Mouse (Mus musculus) brain, embryonic 14.5 days (tissue): Measurements from ENCODE around the gene Cyp1a2. TPM values are rescaled to one million over a fixed set of nuclear protein-coding genes. Genes with fewer than 3 reads are reported as not detected.

Source experiments
- DNase-seq: peaks from one replicate; pipeline ENCODE4 v3.0.0-alpha.2; 2011; ENCODE audit warnings: low read depth
- CTCF ChIP-seq: fragments of 200-500 bp; IDR thresholded peaks from 2 replicates; pipeline ENCODE4 v1.5.1; 2012; ENCODE audit warnings: inconsistent platforms, mild to moderate bottlenecking, moderate library complexity, borderline replicate concordance; ENCODE audit not compliant: insufficient read depth, insufficient read length; ENCODE audit errors: extremely low read depth
- POLR2A ChIP-seq: fragments of 200-500 bp; IDR thresholded peaks from 2 replicates; pipeline ENCODE4 v1.6.1; 2012; ENCODE audit warnings: mild to moderate bottlenecking, inconsistent platforms, borderline replicate concordance; ENCODE audit not compliant: poor library complexity, insufficient read depth, insufficient read length, severe bottlenecking; ENCODE audit errors: extremely low read depth
- polyA plus RNA-seq: library from polyadenylated mRNA; depleted of rRNA; stranded (reverse); fragments of >200 nt; gene quantifications from 2 replicates; pipeline ENCODE4 v1.2.3, GENCODE M21; 2012; rRNA removed

The Cyp1a2 gene
- polyA plus RNA-seq, 1 experiment: not detected

DNA sequence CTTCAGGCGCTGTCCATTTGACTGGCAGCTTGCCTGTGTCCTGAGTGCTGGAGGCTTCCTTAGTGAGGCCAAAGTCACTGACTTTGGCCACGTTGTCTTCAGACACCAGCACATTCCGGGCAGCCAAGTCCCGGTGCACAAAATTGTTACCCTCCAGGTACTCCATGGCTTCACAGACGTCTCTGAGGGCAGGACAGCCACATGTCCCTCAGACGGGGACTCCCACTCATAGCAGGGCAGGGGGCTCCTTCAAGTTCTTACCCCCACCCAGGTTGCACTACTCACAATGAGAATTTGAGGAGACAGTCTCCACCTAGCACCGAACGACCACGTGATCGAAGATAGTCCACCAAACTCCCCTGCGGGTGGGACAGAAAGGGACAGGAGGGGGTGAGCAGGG lies 55.6 kb downstream of the Cyp1a2 start:
- TF ChIP-seq CTCF: no peak
- no peak for TF ChIP-seq POLR2A
- no peak for DNase-seq

DNA sequence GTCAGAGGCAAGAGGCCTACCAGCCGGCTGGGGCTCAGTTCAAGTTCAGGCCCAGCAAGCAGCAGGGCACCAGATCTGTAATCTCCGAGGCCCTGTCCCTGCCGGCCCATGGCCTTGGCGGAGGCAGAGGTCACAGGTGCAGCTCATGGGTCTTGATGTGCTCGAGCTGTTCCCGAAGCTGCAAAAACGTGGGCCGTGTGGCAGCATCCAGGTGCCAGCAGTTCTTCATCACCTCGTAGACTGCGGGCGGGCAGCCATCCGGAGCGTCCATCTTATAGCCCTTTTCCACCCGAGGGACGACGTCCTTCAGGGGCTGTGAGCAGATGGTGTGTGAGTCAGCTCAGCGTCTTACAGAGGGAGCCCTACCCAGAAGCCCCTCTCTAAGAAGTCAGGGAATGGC lies 56.3 kb downstream of the Cyp1a2 start:
- TF ChIP-seq POLR2A: no peak
- no peak for TF ChIP-seq CTCF
- DNase-seq: no peak

Other genes with a start within 250 kb of the Cyp1a2 start
- 17.9 and 21.1 TPM in 2 replicates for gene Ppcdc, start 243.6 kb downstream of the Cyp1a2 start, polyA plus RNA-seq
- gene Scamp5, start 215.6 kb downstream of the Cyp1a2 start, polyA plus RNA-seq: 222 and 241 TPM in 2 replicates
- gene Rpp25, start 179.7 kb downstream of the Cyp1a2 start, polyA plus RNA-seq: 8.2 and 12.1 TPM in 2 replicates
- 320 and 341 TPM in 2 replicates for gene Cox5a, start 162.4 kb downstream of the Cyp1a2 start, polyA plus RNA-seq
- gene Fam219b, start 146.2 kb downstream of the Cyp1a2 start, polyA plus RNA-seq: 12.1 and 12.2 TPM in 2 replicates
- gene Mpi, start 130.9 kb downstream of the Cyp1a2 start, polyA plus RNA-seq: 71.2 and 73.3 TPM in 2 replicates
- 65.2 and 89.4 TPM in 2 replicates for gene Scamp2, start 122.8 kb downstream of the Cyp1a2 start, polyA plus RNA-seq
- gene Ulk3, start 94.3 kb downstream of the Cyp1a2 start, polyA plus RNA-seq: 38.8 and 42.1 TPM in 2 replicates
- 0.29 and 0.49 TPM in 2 replicates for gene Cplx3, start 77.4 kb downstream of the Cyp1a2 start, polyA plus RNA-seq
- 0.04 and 0.12 TPM in 2 replicates for gene Lman1l, start 62.9 kb downstream of the Cyp1a2 start, polyA plus RNA-seq
- 84.6 and 138 TPM in 2 replicates for gene Csk, start 30.1 kb downstream of the Cyp1a2 start, polyA plus RNA-seq
- gene Cyp1a1, start 4.2 kb upstream of the Cyp1a2 start, polyA plus RNA-seq: 0.13 and 0.14 TPM in 2 replicates
- 24.1 and 27.0 TPM in 2 replicates for gene Edc3, start 24.8 kb upstream of the Cyp1a2 start, polyA plus RNA-seq
- gene Clk3, start 82.2 kb upstream of the Cyp1a2 start, polyA plus RNA-seq: 153 and 188 TPM in 2 replicates
- 15.4 and 16.6 TPM in 2 replicates for gene Arid3b, start 153.1 kb upstream of the Cyp1a2 start, polyA plus RNA-seq
- 125 and 140 TPM in 2 replicates for gene Ubl7, start 227.3 kb upstream of the Cyp1a2 start, polyA plus RNA-seq